Mouse (Mus musculus) embryonic stem cell, embryonic (primary cell): Measurements from ENCODE around the gene Gm4778.
"Not testable (repeated sequence)": the region's sequence is repeated elsewhere in the genome, so short reads cannot be mapped to it uniquely, and the experiment has no call there.

Source experiments
- CTCF ChIA-PET, 4 experiments: fragments of 300-600 bp in 2 of 4; fragments of 350-600 bp in 2 of 4; sonication (Branson Sonifier 250); formaldehyde crosslinking; loops; one replicate each; lab custom pipeline; 2022; ENCODE audit warnings: inconsistent platforms in 2 of 4; lab: Charles Lee
- POLR2A ChIA-PET, 4 experiments: fragments of 300-600 bp in 2 of 4; fragments of 350-600 bp in 2 of 4; sonication (Branson Sonifier 250); formaldehyde crosslinking; loops; one replicate each; lab custom pipeline; 2022; ENCODE audit warnings: antibody characterized with exemption in 4 of 4, inconsistent platforms in 1 of 4; lab: Charles Lee

Gm4778 gene

DNA sequence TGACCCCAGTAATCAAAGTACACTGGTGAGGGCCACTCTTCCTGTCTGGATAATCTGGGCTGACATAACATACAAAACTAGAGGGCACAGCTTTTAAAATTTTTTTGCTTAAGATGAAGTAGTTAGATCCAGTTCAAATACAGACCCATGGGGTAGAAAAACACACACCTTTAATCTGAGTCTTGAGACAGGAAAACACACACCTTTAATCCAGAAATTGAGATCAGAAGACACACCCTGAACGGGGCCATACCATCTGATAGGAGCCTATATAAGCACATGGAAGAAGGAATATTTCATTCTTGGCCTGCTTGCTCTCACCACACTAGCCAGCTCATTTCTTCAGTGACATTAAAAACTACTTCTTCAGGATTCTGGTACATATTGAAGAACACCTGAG lies at the start of gene Gm4778:
Gene Gm4778 (plus strand): TSS at position 301 of the 400 bp plus-strand sequence.
- POLR2A ChIA-PET, CTCF ChIA-PET: not testable (repeated sequence)

DNA sequence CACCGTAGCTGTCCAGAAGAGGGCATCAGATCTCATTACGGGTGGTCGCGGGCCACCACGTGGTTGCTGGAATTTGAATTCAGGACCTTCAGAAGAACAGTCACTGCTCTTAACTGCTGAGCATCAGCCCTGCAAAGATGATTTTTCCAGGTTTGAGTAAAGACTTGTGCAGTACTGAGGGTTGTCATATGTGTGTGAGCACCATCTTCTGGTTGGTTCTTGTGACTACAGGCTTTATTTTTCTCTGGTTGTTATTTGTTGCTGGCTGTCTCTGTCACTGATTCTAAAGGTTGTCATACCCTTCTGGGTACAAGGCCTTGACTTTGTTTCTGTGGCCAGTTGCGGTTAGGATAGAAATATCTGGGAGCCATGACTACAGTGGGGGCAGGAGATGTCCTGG lies 3.2 kb upstream of the Gm4778 start:
- CTCF ChIA-PET = no interaction called here
- POLR2A ChIA-PET = no interaction called here

DNA sequence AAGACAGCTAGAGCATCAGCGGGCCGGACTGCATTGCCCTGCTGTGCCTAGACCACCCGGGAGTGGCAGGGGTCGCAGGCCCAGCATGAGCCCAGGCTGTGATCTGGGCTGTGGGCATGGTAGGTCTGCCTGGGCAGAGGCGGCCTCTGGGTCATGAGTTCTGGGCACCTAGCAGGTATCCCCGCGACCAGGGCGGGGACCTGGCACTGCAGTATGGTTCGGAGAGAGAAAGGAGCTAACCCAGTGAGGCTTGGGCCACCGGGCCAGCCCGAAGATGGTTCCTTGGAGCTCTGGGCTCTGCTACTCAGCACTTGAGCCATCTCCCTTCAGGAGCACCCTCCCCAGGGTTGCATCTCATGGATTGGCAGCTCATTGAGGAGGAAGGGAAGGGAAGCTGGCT lies 12.2 kb downstream of the Gm4778 start:
- ChIA-PET CTCF (no interaction called here), POLR2A (interaction anchor here in 2 of 4 experiments (1.0 kb wide), 2 partner anchors 8 to 35 kb away, joined by 3 read pairs; no protein-coding TSS in a partner anchor)

DNA sequence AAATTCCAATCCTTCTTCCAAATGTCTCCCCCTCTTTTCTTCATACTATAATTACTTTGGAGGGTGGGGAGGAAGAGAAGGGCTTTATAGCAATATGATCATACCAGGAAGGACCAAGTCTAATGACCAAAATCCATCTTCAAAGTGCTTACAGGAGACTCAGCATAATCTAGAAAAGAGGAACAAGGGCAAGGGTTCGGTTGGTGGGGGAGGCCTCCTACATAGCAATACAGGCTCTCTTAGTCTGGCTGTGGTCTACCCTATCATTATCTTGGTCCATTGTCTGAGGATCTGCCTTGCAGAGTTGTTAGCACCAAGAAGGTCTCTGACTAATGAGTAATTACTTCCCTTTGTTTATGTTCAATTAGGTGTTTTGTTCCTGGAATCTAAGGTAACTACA lies 41.6 kb downstream of the Gm4778 start:
- ChIA-PET POLR2A (no interaction called here), CTCF (no interaction called here)

DNA sequence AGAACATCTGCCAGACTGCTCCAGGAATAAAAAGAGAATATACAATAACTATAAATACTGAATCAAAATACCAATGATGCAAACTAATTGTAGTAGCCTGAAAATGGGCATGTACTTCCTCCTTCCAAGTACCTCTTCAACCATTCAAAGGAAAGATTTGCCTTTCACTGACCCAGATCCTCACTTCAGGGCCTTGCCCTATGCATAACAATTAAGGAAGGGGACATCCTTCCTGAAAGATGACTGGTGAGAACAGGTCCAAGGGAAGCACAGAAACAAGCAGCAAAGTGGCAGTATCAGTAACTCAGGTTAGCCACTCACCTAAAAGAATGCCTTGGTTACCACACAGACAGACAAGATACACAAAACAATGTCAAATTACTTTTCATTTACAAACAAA lies 43.1 kb downstream of the Gm4778 start:
- POLR2A ChIA-PET = no interaction called here
- CTCF ChIA-PET = no interaction called here

DNA sequence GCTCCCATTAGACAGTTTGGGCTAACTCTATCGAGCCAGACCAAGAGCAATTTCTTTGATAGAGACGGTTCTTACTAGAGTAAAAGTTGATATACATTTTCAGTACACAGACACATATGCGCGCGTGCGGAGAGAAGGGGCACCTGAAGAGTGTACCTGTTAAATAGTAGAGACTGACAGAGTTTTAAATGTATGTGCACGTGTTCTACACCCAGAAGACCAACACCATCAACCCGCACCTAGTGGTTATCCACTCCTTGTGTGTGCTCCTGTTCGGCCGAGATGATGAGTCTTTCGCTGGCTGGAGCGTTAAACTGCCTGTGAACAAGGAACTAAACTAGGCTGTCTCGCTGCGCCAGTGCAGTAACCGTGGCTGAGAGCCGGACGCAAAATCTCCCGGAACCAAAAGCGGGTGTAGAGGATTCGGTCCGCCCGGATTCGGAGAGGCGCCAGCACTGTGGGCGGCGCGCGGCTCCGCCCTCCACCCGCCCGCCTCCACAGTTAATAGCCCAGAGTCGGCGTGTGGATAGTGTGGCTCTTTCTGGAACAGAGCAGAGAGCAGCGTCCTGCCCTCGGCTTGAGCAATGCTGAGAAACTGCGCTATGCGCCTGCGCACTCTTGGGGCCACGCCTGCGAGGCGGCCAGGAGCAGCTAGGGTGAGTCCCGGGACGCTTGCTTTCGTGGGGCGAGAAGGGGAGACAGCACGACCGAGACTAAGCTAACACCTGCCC lies 46.0 kb downstream of the Gm4778 start, which contains the start of gene Them4:
Gene Them4 (plus strand): TSS at position 457 of the 731 bp plus-strand sequence.
- ChIA-PET CTCF (no interaction called here), POLR2A (interaction anchor here (0.5 to 1.4 kb wide), 14 partner anchors 9 to 1909 kb away, joined by 3 to 7 read pairs (median 3); partner anchors contain the start of genes Mrpl9 (in 2 of the 4), C2cd4d (in 1 of the 4) and Celf3 (in 1 of the 4))

DNA sequence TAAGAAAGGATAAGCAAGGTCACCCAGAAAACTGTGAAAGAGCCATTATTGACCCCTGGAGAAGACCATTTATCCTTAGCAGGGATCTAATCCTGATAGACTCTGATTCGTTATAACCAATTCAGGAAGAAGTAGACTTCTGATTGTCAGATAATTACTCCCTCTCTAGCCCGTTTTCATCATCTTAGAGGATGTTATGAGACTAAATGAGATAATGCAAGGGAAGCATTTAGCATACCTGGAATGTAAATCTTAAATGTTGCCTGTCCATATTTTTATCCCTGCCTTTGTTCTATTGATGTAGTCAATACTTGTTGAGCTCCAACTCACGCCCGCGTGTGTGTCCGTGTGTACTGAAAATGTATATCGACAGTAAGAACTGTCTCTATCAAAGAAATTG lies 46.7 kb downstream of the Gm4778 start:
- ChIA-PET POLR2A (interaction anchor here (0.5 to 1.4 kb wide), 16 partner anchors 9 to 1909 kb away, joined by 3 to 7 read pairs (median 3); partner anchors contain the start of genes Mrpl9 (in 2 of the 4), C2cd4d (in 1 of the 4) and Celf3 (in 1 of the 4)), CTCF (no interaction called here)

DNA sequence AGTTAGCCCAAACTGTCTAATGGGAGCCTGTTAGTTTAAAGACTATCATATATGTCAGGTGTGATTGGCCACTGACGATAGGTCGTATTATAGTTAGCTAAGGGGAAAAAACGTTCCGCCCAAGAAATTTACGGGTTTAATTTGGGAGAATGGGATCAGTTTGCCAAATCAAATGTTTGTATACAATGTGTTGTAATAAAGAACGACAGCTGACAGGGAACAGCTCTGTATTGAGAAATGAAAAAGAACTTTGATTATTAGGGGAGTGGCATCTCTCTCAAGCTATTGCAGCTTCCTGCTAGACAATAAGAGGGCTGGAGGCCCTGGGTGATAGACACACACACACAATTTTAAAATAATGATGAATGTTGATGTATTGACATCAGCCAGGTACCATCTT lies 47.1 kb downstream of the Gm4778 start:
- CTCF ChIA-PET = no interaction called here
- POLR2A ChIA-PET = interaction anchor here in 3 of 4 experiments (0.6 to 1.4 kb wide), 7 partner anchors 8 to 544 kb away, joined by 3 to 6 read pairs (median 5); partner anchors contain the start of genes Mrpl9 (in 2 of the 3) and C2cd4d (in 1 of the 3)

DNA sequence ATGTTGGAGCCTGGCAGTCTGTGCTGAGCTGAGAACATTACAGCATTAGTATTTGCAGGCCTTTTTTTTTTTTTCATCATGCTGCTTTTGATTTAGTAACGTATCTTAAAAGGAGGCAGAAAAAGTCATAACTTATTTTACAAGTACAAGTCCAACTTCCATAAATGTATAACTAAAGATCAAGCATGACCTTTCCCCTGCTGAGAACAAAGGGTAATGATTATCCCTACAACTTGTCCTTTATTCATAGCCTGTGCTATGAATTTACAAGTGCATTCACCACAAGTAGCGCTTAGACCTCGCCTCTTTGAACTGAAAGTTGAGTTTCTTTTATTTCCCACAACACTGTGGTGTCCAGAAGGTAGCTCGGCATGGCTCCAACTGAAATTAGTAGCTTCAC lies 47.5 kb downstream of the Gm4778 start:
- CTCF ChIA-PET = no interaction called here

More for the DNA sequence above, 47.5 kb downstream of the Gm4778 start:
- POLR2A ChIA-PET = interaction anchor here in 3 of 4 experiments (0.6 to 1.4 kb wide), 4 partner anchors 51 to 544 kb away, joined by 3 to 5 read pairs (median 4); partner anchors contain the start of genes Mrpl9 (in 2 of the 3) and C2cd4d (in 1 of the 3)
